Mouse (Mus musculus) liver, adult 2 months (tissue): ENCODE results near the gene 6430531B16Rik. TPM values are rescaled to one million over a fixed set of nuclear protein-coding genes. Genes with fewer than 3 reads are reported as not detected.

Source experiments
- DNase-seq: peaks from one replicate; pipeline ENCODE4 v3.0.0-alpha.2; 2011; ENCODE audit warnings: low read depth, low spot score; ENCODE audit errors: extremely low read depth
- H3K27ac ChIP-seq: fragments of 200-500 bp; replicated peaks from 2 replicates; pipeline ENCODE4 v1.5.1; 2012; ENCODE audit warnings: low read depth, mild to moderate bottlenecking, control low read depth, inconsistent platforms, low read length; ENCODE audit not compliant: insufficient read depth
- H3K27me3 ChIP-seq: fragments of 200-500 bp; 2 replicates; pipeline ENCODE4 v1.6.1; 2012; ENCODE audit warnings: mild to moderate bottlenecking, moderate library complexity, low read length, inconsistent platforms; ENCODE audit not compliant: control insufficient read depth, insufficient read depth
- H3K36me3 ChIP-seq: fragments of 200-500 bp; 2 replicates; pipeline ENCODE4 v1.6.1; 2012; ENCODE audit warnings: low read length, inconsistent platforms; ENCODE audit not compliant: control insufficient read depth, insufficient read depth
- H3K4me1 ChIP-seq: fragments of 200-500 bp; 2 replicates; pipeline ENCODE4 v1.6.1; 2011; ENCODE audit warnings: low read length; ENCODE audit not compliant: control insufficient read depth, insufficient read depth
- H3K4me3 ChIP-seq: fragments of 200-500 bp; 2 replicates; pipeline ENCODE4 v1.5.1; 2011; ENCODE audit warnings: low read depth, mild to moderate bottlenecking, control low read depth, low read length, moderate library complexity; ENCODE audit not compliant: insufficient read depth
- H3K79me2 ChIP-seq: fragments of 200-500 bp; 2 replicates; pipeline ENCODE4 v1.6.1; 2012; ENCODE audit warnings: inconsistent platforms, mild to moderate bottlenecking, low read length, moderate library complexity; ENCODE audit not compliant: control insufficient read depth, insufficient read depth
- H3K9ac ChIP-seq: fragments of 200-500 bp; 2 replicates; pipeline ENCODE4 v1.6.1; 2012; ENCODE audit warnings: low read depth, mild to moderate bottlenecking, control low read depth, inconsistent platforms, low read length
- CTCF ChIP-seq: fragments of 200-500 bp; IDR thresholded peaks from 2 replicates; pipeline ENCODE4 v1.5.1; 2011; ENCODE audit warnings: low read depth, low read length, control low read depth
- POLR2A ChIP-seq: fragments of 200-500 bp; IDR thresholded peaks from 2 replicates; pipeline ENCODE4 v1.6.1; 2011; ENCODE audit warnings: low read length, control low read depth; ENCODE audit not compliant: insufficient read depth; ENCODE audit errors: extremely low read depth
- WGBS: fragments of 180-500 bp; shearing (Covaris S2); methylation state at CpG from one replicate; pipeline ENCODE4 v1.1.7; 2018; 5-methylcytosine and 5-hydroxymethylcytosine counted together
- polyA plus RNA-seq: library from polyadenylated mRNA; depleted of rRNA; stranded (reverse); fragments of >200 nt; gene quantifications from 2 replicates; pipeline ENCODE4 v1.2.3, GENCODE M21; 2012
- total RNA-seq: library from RNA; depleted of rRNA; stranded (reverse); fragments of >200 nt; gene quantifications from 2 replicates; pipeline ENCODE4 v1.2.3, GENCODE M21; 2014

The 6430531B16Rik gene
- total and polyA plus RNA-seq, 2 experiments, result 0.07 TPM; not detected in 1

DNA sequence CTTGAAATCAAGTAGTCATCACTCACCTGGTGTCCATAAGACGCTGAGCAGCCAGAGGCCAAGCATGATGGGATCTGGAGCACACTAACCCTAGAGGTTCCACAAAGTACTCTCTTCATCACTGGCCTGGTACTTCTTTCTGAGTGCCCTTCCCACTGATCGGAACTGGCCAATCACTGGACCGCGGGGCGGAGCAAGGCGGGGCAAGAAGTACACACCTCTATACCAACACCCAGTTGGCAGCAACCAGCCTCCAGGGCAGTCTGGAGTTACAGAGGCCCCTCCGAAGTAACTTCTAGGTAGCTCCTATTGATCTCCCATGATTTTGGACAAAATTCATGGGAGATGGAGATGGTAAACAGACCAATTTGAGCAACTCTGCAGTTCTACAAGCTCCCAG, 13.9 kb upstream of the 6430531B16Rik start, which contains the start of gene Adam8:
Adam8 (minus strand) TSS at position 157 of the 400 bp plus-strand sequence.
- peaks cover under 1% of the 10 kb centered on the region; the same call in 1 of the 2 replicates for H3K36me3 ChIP-seq
- no peaks in the 10 kb centered on the region for H3K27me3 ChIP-seq
- H3K4me3 ChIP-seq, result no peak within 1 kb of the TSS
- no peaks in the 10 kb centered on the region for H3K79me2 ChIP-seq
- H3K9ac ChIP-seq, result no peak within 1 kb of the TSS
- no peaks in the 10 kb centered on the region for H3K4me1 ChIP-seq
- no peak for TF ChIP-seq POLR2A
- TF ChIP-seq CTCF, result no peak
- 26% methylated on average over 7 of the region's 7 CpGs for WGBS
- H3K27ac ChIP-seq, result no peak within 1 kb of the TSS
- peak; percentile 33 for DNase-seq

GRCm38 (mm10) chr7:139990864-139991394, 12.4 kb upstream of the 6430531B16Rik start:
- Histone ChIP-seq H3K36me3 (no peaks in the 10 kb centered on the region), H3K9ac (no peak overlapping the region), H3K27ac (no peak overlapping the region), H3K4me1 (no peaks in the 10 kb centered on the region), H3K27me3 (no peaks in the 10 kb centered on the region), H3K4me3 (no peak overlapping the region), H3K79me2 (no peaks in the 10 kb centered on the region)
- TF ChIP-seq CTCF (no peak), POLR2A (no peak)
- DNase-seq, result no peak
- WGBS, result 68% methylated on average over 8 of the region's 8 CpGs

- DNase-seq, result no peak
- no peak overlapping the region for H3K9ac ChIP-seq
- TF ChIP-seq POLR2A (no peak), CTCF (no peak)
- no peaks in the 10 kb centered on the region for H3K36me3 ChIP-seq
- no peak overlapping the region for H3K27ac ChIP-seq
- H3K4me3 ChIP-seq, result no peak overlapping the region
- WGBS, result 77% methylated on average over 9 of the region's 9 CpGs
- H3K4me1 ChIP-seq, result no peaks in the 10 kb centered on the region
- no peaks in the 10 kb centered on the region for H3K27me3 ChIP-seq
- H3K79me2 ChIP-seq, result no peaks in the 10 kb centered on the region
Observed at GRCm38 (mm10) chr7:139988272-139988671, 9.7 kb upstream of the 6430531B16Rik start.

DNA sequence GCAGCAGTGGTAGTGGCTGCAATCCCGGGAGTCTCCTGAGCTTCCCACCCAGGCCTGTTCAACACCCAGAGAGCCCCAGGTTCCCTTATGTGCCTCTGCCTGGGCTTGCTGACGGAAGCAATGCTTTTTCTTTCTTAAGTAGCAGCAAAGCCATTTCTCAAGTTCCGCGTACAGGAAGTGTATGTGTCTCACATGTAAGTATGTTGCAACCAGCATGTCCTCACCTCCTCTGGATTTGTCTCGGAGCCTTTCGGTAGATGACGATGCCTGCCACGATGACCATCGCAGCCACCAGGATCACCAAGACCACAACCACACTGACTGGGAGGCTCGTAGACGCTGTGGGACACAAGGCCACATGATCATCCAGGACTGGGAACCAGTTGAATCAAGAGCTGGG, 6.0 kb upstream of the 6430531B16Rik start:
- Histone ChIP-seq H3K9ac (no peak overlapping the region), H3K4me1 (no peaks in the 10 kb centered on the region; the same call in 1 of the 2 replicates), H3K79me2 (no peaks in the 10 kb centered on the region), H3K27ac (no peak overlapping the region), H3K4me3 (no peak overlapping the region), H3K27me3 (no peaks in the 10 kb centered on the region), H3K36me3 (no peaks in the 10 kb centered on the region)
- DNase-seq, result no peak
- TF ChIP-seq CTCF (no peak), POLR2A (no peak)
- 94% methylated on average over 11 of the region's 11 CpGs for WGBS

DNA sequence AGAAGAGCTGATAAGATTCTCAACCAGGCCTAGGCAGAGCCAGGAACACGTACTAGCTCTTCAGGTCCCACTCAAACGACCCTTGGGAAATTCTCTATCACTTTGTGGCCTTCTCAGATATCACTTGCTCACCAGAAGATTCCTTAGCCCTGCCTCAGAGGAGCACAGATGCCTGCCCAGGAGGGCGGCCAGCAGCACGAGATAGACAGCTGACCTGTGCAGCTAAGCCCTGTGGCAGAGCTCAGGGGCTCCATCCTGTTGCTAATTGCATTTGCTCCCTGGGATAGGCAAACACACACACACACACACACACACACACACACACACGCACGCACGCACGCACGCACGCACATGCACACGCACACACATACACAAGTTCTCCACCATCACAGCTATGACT, 3.5 kb upstream of the 6430531B16Rik start:
- Histone ChIP-seq H3K27me3 (no peaks in the 10 kb centered on the region), H3K9ac (no peak overlapping the region), H3K79me2 (no peaks in the 10 kb centered on the region), H3K4me3 (no peak overlapping the region), H3K4me1 (peaks cover 4% of the 10 kb centered on the region), H3K27ac (no peak overlapping the region), H3K36me3 (no peaks in the 10 kb centered on the region)
- TF ChIP-seq POLR2A (no peak), CTCF (no peak)
- no peak for DNase-seq
- WGBS, result 87% methylated on average over 11 of the region's 11 CpGs

DNA sequence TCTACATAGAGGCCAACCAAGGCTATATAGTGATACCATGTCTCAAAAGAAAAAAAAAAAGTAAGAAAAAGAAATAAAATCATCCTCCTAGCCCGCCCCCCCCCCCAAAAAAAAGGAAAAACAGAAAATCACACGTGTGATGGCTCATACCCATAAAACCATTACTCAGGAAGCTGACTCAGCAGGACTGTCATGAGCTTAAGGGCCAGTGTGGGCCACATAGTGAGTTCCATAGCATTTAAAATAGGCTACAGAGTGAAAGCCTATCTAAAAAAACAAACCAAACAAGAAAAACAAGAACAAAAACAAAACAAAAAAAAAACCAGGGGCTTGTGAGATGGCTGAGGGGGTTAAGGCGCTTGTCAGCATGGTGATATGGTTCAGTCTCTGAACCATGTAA, 2.2 kb upstream of the 6430531B16Rik start:
- TF ChIP-seq CTCF, result no peak
- TF ChIP-seq POLR2A, result no peak
- peaks cover 4% of the 10 kb centered on the region for H3K4me1 ChIP-seq
- DNase-seq, result no peak
- H3K27me3 ChIP-seq, result no peaks in the 10 kb centered on the region
- H3K36me3 ChIP-seq, result no peaks in the 10 kb centered on the region
- H3K79me2 ChIP-seq, result no peaks in the 10 kb centered on the region
- H3K27ac ChIP-seq, result no peak overlapping the region
- WGBS, result 77% methylated on average over 3 of the region's 3 CpGs
- H3K9ac ChIP-seq, result no peak overlapping the region
- no peak overlapping the region for H3K4me3 ChIP-seq
